Comparison of ENCODE assay signal across 12 mouse cellular contexts in genomic region chr8:64834071-64834877, GRCm38 (mm10). TPM values are rescaled to one million over a fixed set of nuclear protein-coding genes. Genes with fewer than 3 reads are reported as not detected.
DNase-seq lines count a peak whose midpoint lies in the region; ATAC-seq lines count a peak whose summit lies in the region.
"Had no signal": no experiment of that assay in that cellular context is flagged by ENCODE, and none has a peak within 500 bp of the region (broad histone marks: within the 10 kb centered on the region; RNA-seq: fewer than 3 reads in every experiment).

No protein-coding gene starts in this region.

- H3K9me3 ChIP-seq in forebrain, embryonic 15.5 days = no peaks in the 10 kb centered on the region
- H3K9me3 ChIP-seq in midbrain, embryonic 13.5 days = no peaks in the 10 kb centered on the region
- H3K9me3 ChIP-seq: limb, embryonic 15.5 days had no signal

- H3K4me3 ChIP-seq in forebrain, embryonic 15.5 days = peak overlapping the region; percentile 12; the same call in 1 of the 2 replicates
- H3K4me3 ChIP-seq in midbrain, embryonic 13.5 days (replicated peaks) = peak overlapping the region; percentile 13; the same call in 1 of the 2 replicates
- H3K4me3 ChIP-seq: limb, embryonic 15.5 days had no signal

- H3K9ac ChIP-seq in forebrain, embryonic 15.5 days (replicated peaks) = peak overlapping the region; percentile 23; the same call in 1 of the 2 replicates
- 0 out of 2 replicates have a peak overlapping the region, but pooled peaks have one; percentile 29 for H3K9ac ChIP-seq in midbrain, embryonic 13.5 days (replicated peaks)
- H3K9ac ChIP-seq: limb, embryonic 15.5 days had no signal

- ATAC-seq in frontal cortex, adult (ENCODE audit: low TSS enrichment) = peak; percentile 53
- peak; percentile 70 for ATAC-seq in forebrain, embryonic 15.5 days (replicated peaks)
- ATAC-seq in midbrain, embryonic 13.5 days = peak; percentile 68

- no peaks in the 10 kb centered on the region for H3K27me3 ChIP-seq in forebrain, embryonic 15.5 days
- no peaks in the 10 kb centered on the region for H3K27me3 ChIP-seq in midbrain, embryonic 13.5 days
- H3K27me3 ChIP-seq: limb, embryonic 15.5 days had no signal

- H3K27ac ChIP-seq in forebrain, embryonic 15.5 days (replicated peaks) = peak overlapping the region; percentile 58; the same call in 1 of the 2 replicates
- peak overlapping the region; percentile 51; the same call in 1 of the 2 replicates for H3K27ac ChIP-seq in midbrain, embryonic 13.5 days
- H3K27ac ChIP-seq: limb, embryonic 15.5 days had no signal

- peak overlapping the region; percentile 31 for H3K4me2 ChIP-seq in forebrain, embryonic 15.5 days (replicated peaks)
- peak overlapping the region; percentile 41 for H3K4me2 ChIP-seq in midbrain, embryonic 13.5 days (replicated peaks)
- H3K4me2 ChIP-seq: limb, embryonic 15.5 days had no signal

- 17% methylated on average over 27 of the region's 27 CpGs for WGBS in forebrain, embryonic 15.5 days
- 24% methylated on average over 27 of the region's 27 CpGs for WGBS in midbrain, embryonic 13.5 days

- DNase-seq in frontal cortex, postnatal 14 days (ENCODE audit: low spot score in 2 of 2) = no peak
- DNase-seq in Muller cell, postnatal 12 days (ENCODE audit: inconsistent ontology term) = peak; percentile 55
- no peak for DNase-seq in left cerebral cortex, adult 18-20 months (ENCODE audit: low spot score in 2 of 2)
- no peak for DNase-seq in cerebellum, adult 9-11 months
- DNase-seq in ovary, postnatal 14 days (ENCODE audit: low spot score) = no peak
- DNase-seq: adrenal gland, postnatal 36 days; cerebellum, postnatal 10 days; thymus, postnatal 25 days had no signal

- peaks cover 20% of the 10 kb centered on the region for H3K4me1 ChIP-seq in forebrain, embryonic 15.5 days
- peaks cover 35% of the 10 kb centered on the region for H3K4me1 ChIP-seq in midbrain, embryonic 13.5 days (replicated peaks)

- peaks cover 4% of the 10 kb centered on the region; the same call in 1 of the 2 replicates for H3K36me3 ChIP-seq in forebrain, embryonic 15.5 days
- peaks cover 22% of the 10 kb centered on the region for H3K36me3 ChIP-seq in midbrain, embryonic 13.5 days

RNA-seq across cellular contexts. Expression of gene Klhl2, which starts 15.5 kb away (rescaled TPM):
- 41.7 and 42.3 TPM in 2 replicates for polyA plus RNA-seq in forebrain, embryonic 15.5 days (2015; fragmentation: Nextera tagmentation; extraction: Ambion mirVana)
- polyA plus RNA-seq in midbrain, embryonic 13.5 days (2015; fragmentation: Nextera tagmentation; extraction: Ambion mirVana) = 17.2 and 20.7 TPM in 2 replicates
- 100 to 1,000 TPM; 157 to 168 TPM for total RNA-seq in left cerebral cortex, adult 18-20 months (2021)
